Mouse (Mus musculus): ENCODE measurements at regions not wholly inside any gene's neighbourhood (a gene's known extent, or its start where the extent isn't known, plus 50 kb on each side); places are given as distances from the start of the nearest gene placed in this dataset.
A peak's percentile ranks its signal among the peaks of the same experiment; 100 is the strongest.

DNA sequence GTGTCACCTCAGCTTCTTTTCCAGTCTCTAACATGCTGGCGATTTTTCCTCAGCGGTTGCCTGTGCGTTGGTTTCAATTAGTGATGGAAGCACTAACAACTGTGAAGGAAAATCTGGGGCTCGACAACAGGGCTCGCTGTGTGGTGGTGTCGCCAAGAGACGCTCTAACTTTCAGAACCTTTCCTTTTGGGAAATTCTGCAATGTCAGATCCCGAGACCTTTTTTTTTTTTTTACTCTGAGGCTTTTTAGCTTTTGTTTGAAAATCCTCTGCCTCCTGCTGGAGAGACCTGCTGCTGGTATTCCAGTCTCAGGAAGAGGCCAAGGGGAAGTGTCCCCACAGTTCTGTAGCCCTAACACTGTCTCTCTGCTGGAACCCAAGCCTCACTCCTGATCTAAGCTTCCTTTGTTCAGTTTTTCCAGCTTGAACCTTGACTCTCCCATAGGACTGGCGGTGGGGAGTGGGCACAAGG lies 144.3 kb downstream of the Cdca7 start:
- no peak for DNase-seq (ENCODE audit: extremely low spot score in 1 of 2, low spot score in 2 of 2)
- Histone ChIP-seq H3K27ac (no peak overlapping the region), H3K4me3 (no peak overlapping the region)
- peak; percentile 24; the same call in 1 of the 2 replicates for TF ChIP-seq CTCF (IDR thresholded peaks at IDR 0.05)
- intact Hi-C loops (cut with DNase I) = no loop called here

GRCm38 (mm10) chr2:72627915-72628314 lies 152.0 kb downstream of the Cdca7 start:
- TF ChIP-seq CTCF (IDR thresholded peaks at IDR 0.05) = no peak
- DNase-seq (ENCODE audit: extremely low spot score in 1 of 2, low spot score in 2 of 2) = no peak
- intact Hi-C loops (cut with DNase I) = loop anchor here (5.0 kb wide), 1 partner anchor 111 kb away; no protein-coding TSS in a partner anchor
- Histone ChIP-seq H3K4me3 (no peak overlapping the region), H3K27ac (no peak overlapping the region)

DNA sequence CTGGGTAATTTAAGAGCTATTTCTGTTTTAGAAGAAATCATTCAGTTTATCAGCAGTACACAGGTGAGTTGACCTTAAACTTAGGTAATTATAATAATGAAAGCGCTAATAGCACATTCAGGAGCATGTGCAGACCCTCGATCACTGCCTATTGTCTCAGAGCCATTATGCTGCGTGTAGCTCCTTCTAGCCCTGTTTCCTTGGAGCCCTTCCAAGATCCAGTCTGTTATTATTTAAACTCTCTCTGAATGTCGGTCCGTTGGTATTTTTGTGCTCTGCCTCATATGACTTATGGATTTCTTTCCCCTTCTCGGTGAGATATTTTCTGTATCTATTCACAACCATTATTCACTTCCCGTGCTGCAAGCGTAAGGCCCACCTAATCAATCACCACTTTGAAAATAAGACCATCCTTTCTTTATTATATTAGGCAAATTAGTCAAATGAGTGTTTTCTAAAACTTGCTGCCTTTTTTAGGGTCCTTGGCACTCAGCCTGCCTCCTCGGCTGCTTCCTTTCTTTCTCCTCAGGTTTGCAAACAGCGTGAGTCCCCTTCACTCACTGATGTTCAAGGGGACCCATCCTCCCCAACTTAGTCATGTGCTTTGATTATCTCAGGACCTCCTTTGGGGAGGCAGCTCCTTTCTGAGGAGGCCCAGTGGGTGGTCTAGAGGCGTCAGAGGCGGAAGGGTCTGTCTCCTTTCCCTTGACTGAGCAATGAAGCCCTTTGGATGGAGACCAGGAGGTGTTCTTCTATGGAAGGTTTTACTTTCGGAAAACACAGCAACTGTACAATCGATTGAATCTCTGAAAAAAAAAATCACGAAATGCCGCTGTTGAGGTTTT lies 152.9 kb downstream of the Cdca7 start:
- H3K27ac ChIP-seq = no peak overlapping the region
- no peak for TF ChIP-seq CTCF (IDR thresholded peaks at IDR 0.05)
- H3K4me3 ChIP-seq = 0 out of 2 replicates have a peak overlapping the region, but pooled peaks have one; percentile 17
- intact Hi-C loops (cut with DNase I) = loop anchor here (5.0 kb wide), 1 partner anchor 112 kb away; no protein-coding TSS in a partner anchor
- no peak for DNase-seq (ENCODE audit: extremely low spot score in 1 of 2, low spot score in 2 of 2)

DNA sequence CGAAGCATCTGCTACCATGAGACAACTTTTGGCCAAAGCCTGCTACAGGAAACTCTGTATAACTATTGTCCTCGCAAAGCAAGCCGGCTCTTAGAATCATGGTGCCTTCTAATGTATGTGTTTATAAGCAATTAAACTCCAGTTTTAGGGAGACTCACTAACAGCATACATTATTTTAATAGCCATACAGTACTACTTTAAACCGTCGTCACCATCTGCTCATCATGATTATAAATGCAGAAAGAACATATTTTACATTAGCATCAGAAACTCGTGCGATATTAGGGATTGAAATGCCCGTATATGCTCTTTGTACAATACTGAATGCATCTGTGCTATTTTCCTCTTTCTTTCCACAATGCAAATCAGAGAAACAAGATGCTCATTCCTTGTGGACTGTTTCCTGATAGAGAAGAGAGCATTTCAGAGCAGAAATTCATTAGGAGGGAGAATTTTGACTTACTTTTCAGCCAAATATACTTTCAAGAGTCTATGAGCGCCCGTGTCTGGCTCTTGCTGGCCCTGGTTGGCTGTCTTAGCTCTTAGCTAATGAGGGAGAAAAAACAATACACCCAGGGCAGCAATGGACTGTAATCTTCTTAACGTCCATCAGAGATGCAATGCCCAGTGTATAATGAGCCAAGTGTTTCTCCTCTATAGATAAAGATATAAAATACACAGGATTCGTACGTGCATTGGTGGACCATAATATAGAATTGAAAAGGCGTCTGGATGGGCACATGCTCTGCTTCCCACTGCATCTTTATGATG lies 153.9 kb downstream of the Cdca7 start:
- intact Hi-C loops (cut with DNase I) = loop anchor here (5.0 to 10.0 kb wide), 4 partner anchors 113 to 647 kb away; no protein-coding TSS in a partner anchor
- Histone ChIP-seq H3K4me3 (no peak overlapping the region), H3K27ac (no peak overlapping the region)
- no peak for DNase-seq (ENCODE audit: extremely low spot score in 1 of 2, low spot score in 2 of 2)
- TF ChIP-seq CTCF (IDR thresholded peaks at IDR 0.05) = no peak

DNA sequence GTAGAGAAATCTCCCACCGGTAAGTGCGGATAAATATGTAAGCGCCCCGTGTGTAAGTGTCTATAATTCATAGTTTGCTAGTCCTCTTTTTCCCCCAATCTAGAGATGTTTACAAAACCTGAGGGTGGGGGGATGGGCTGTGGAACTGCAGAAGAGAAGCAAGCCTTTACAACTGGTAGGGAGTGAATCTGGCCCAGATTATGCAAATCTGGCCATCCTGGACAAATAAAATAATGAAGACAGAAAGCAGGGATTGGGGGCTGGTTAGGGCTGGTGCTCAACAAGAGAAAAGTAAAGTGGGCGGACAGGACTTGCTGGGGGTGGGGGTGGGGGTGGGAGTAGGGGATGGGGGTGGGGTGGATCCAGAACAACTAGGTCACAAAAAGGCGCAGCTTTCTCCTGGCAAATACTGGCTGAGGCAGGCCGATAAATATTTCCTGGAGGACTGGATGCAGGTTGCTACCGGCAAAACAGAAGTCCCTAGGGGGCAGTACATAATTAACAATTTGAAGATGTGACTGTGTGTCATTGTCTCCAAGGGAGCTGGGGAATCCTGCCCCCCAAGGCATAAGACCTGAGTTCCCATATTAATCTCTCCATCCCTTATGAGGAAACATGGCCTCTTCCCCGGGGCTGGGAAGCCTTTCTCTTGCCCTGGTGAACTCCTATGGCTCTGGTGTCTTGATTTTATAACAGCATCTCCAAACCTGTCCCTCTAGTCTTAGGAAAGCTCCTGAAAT lies 162.1 kb downstream of the Cdca7 start:
- no peak overlapping the region for H3K27ac ChIP-seq
- H3K4me3 ChIP-seq = no peak overlapping the region
- no peak for DNase-seq (ENCODE audit: extremely low spot score in 1 of 2, low spot score in 2 of 2)
- intact Hi-C loops (cut with DNase I) = loop anchor here (10.0 kb wide), 2 partner anchors 337 to 437 kb away; no protein-coding TSS in a partner anchor
- TF ChIP-seq CTCF (IDR thresholded peaks at IDR 0.05) = peak; percentile 45

DNA sequence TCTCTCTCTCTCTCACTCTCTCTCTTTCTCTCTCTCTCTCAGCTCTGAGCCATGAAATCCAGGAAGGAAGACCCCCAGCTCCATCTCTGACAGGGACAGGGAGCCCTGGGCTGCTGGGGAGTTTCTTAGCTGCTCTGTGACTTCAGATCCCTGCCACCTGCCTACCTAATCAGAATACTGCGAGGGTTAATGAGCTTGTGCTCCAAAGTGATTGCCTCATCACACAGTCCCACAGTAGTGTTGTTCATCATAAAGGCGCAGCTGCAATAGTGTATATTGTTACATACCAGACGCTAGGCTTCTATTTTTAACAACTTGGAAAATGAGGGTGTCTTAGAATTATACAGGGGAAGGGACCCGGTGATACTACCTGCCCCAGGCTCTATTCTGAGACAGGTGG lies 163.1 kb downstream of the Cdca7 start:
- intact Hi-C loops (cut with DNase I) = loop anchor here (10.0 kb wide), 2 partner anchors 336 to 436 kb away; no protein-coding TSS in a partner anchor
- TF ChIP-seq CTCF (IDR thresholded peaks at IDR 0.05) = no peak
- no peak for DNase-seq (ENCODE audit: extremely low spot score in 1 of 2, low spot score in 2 of 2)
- no peak overlapping the region for H3K27ac ChIP-seq
- H3K4me3 ChIP-seq = no peak overlapping the region

DNA sequence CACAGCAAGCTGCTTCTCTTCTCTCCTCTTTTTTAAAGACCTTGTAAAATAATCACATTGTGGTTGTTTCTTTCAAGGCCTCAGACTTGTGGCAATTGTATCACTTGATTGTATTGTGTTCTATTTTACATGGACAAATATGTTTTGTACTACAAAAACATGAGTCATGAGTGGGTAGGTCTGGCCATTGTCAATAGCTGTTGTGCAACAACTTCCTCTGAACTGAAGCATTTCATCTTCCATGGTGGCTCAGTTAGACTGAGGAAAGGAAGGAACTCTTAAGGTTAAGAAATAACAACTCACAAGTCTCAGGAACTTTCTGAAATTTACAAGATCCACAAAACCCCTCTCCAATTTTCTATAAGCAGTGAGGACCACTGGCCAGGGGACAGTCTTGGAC lies 165.3 kb downstream of the Cdca7 start:
- no peak for TF ChIP-seq CTCF (IDR thresholded peaks at IDR 0.05)
- intact Hi-C loops (cut with DNase I) = no loop called here
- no peak for DNase-seq (ENCODE audit: extremely low spot score in 1 of 2, low spot score in 2 of 2)
- no peak overlapping the region for H3K27ac ChIP-seq
- no peak overlapping the region for H3K4me3 ChIP-seq

DNA sequence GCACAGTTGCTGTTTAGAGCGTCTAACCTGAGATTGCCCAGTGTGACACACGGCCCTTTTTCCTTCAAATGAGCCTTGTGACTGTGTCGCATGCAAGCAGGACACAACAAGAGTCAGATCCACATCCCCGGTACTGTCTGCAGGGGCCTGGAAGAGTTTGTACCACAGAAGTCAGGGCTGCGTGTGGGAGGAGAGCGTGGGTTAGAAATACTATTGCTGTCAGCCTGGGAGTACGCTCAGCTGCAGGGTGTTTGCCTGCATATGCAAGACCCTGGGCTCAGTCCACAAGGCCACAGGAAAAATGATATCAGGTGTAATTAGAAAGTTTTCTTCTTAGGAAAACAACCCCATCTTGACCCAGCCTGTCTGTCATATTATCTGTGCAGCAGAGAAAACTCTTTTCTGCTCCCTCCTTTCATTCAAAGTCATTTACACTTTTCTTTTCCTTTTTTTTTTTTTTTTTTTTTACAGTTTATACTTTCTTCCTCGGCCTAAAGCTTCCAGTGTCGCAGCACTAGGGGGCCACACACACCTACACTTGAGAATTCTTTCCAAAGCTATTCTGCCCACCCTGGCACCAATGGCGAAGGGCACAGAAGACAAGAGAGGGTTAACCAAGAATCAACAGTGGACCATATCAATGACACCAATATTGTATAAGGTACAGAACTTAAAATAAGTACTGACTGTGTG lies 168.3 kb downstream of the Cdca7 start:
- no peak overlapping the region for H3K27ac ChIP-seq
- H3K4me3 ChIP-seq = no peak overlapping the region
- intact Hi-C loops (cut with DNase I) = no loop called here
- peak; percentile 6 for TF ChIP-seq CTCF (IDR thresholded peaks at IDR 0.05)
- no peak for DNase-seq (ENCODE audit: extremely low spot score in 1 of 2, low spot score in 2 of 2)

DNA sequence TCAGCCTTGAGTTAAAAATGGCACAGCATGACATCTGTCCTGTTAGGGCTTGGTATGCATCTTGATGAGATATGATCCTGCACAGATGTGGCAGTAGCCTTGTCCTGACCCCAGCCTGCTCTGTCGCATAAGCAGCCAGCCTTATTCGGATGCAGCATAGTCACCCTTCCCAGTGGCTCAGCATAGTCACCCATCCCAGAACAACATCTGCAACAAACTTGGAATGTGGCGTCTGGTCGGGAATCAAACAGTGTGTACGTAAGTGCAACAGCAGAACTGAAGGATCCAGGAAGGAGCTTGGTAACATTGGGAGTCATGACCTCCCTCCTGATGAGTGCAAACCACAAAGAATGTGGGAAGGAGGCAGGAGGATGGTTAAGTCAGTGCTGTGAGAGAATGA lies 171.7 kb downstream of the Cdca7 start:
- intact Hi-C loops (cut with DNase I) = no loop called here
- Histone ChIP-seq H3K4me3 (no peak overlapping the region), H3K27ac (no peak overlapping the region)
- no peak for DNase-seq (ENCODE audit: extremely low spot score in 1 of 2, low spot score in 2 of 2)
- TF ChIP-seq CTCF (IDR thresholded peaks at IDR 0.05) = no peak

DNA sequence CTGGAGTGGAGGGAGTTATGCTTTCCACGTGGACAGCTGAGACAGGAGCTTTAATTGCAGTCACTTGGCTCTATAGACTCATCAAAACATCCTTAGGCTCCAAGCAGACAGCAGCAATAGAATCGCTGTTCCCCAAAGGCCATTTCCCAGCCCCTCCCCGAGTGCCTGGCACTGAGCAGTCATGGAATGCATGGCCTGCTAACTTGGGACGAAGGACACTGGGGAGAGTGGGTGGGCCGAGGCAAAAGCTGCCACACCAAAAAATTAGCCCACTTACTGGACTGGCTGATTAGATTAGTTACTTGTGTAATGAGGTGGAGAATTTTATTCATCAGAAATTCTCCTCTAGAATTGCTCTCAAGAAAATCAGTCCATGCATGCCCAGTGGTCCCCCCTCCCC lies 172.3 kb downstream of the Cdca7 start:
- TF ChIP-seq CTCF (IDR thresholded peaks at IDR 0.05) = no peak
- Histone ChIP-seq H3K4me3 (no peak overlapping the region), H3K27ac (no peak overlapping the region)
- intact Hi-C loops (cut with DNase I) = no loop called here
- DNase-seq (ENCODE audit: extremely low spot score in 1 of 2, low spot score in 2 of 2) = no peak

- no peak for DNase-seq (ENCODE audit: extremely low spot score in 1 of 2, low spot score in 2 of 2)
- TF ChIP-seq CTCF (IDR thresholded peaks at IDR 0.05) = no peak; the same call in 1 of the 2 replicates
- intact Hi-C loops (cut with DNase I) = no loop called here
- Histone ChIP-seq H3K27ac (no peak overlapping the region), H3K4me3 (no peak overlapping the region)
These were observed 179.9 kb downstream of the Cdca7 start for GRCm38 (mm10) chr2:72655864-72656263.

Measured in left cerebral cortex, adult 2 months (tissue).